Mouse (Mus musculus) liver, embryonic 11.5 days (tissue): Measurements from ENCODE around the gene Foxp2. TPM values are rescaled to one million over a fixed set of nuclear protein-coding genes. Genes with fewer than 3 reads are reported as not detected.

Experiments used
- ATAC-seq: fragments of 200-750 bp; cut with Nextera tagmentation; replicated peaks from 2 replicates; pipeline ENCODE4 v1.8.0; 2017; ENCODE audit warnings: moderate number of reproducible peaks, mild to moderate bottlenecking, moderate TSS enrichment, moderate library complexity; ENCODE audit not compliant: low FRiP score
- DNase-seq: peaks from one replicate; pipeline ENCODE4 v3.0.0-alpha.2; 2017; ENCODE audit warnings: low spot score
- H3K27ac ChIP-seq: fragments of 300-500 bp; sonication (generic); 2 replicates; pipeline ENCODE4 v1.5.1; 2014; ENCODE audit warnings: mild to moderate bottlenecking, low read depth, low read length, control low read depth
- H3K27me3 ChIP-seq: fragments of 300-500 bp; sonication (generic); replicated peaks from 2 replicates; pipeline ENCODE4 v1.6.1; 2014; ENCODE audit warnings: low read length, mixed read lengths; ENCODE audit not compliant: control insufficient read depth, insufficient read depth
- H3K36me3 ChIP-seq: fragments of 300-500 bp; sonication (generic); 2 replicates; pipeline ENCODE4 v1.6.1; 2014; ENCODE audit warnings: mild to moderate bottlenecking, low read length, moderate library complexity, mixed read lengths; ENCODE audit not compliant: control insufficient read depth, insufficient read depth
- H3K4me1 ChIP-seq: fragments of 300-500 bp; sonication (generic); replicated peaks from 2 replicates; pipeline ENCODE4 v1.6.1; 2014; ENCODE audit warnings: low read length, mixed read lengths; ENCODE audit not compliant: control insufficient read depth, insufficient read depth
- H3K4me2 ChIP-seq: fragments of 300-500 bp; sonication (generic); 2 replicates; pipeline ENCODE4 v1.6.1; 2014; ENCODE audit warnings: mild to moderate bottlenecking, control low read depth, moderate library complexity
- H3K4me3 ChIP-seq: fragments of 300-500 bp; sonication (generic); 2 replicates; pipeline ENCODE4 v1.5.1; 2014; ENCODE audit warnings: low read depth, low read length, control low read depth
- H3K9ac ChIP-seq: fragments of 300-500 bp; sonication (generic); 2 replicates; pipeline ENCODE4 v1.6.1; 2014; ENCODE audit warnings: low read depth, low read length, control low read depth
- H3K9me3 ChIP-seq: fragments of 300-500 bp; sonication (generic); 2 replicates; pipeline ENCODE4 v1.6.1; 2016; ENCODE audit warnings: low read length, inconsistent platforms, mixed read lengths; ENCODE audit not compliant: control insufficient read depth
- WGBS: fragments of 180-500 bp; shearing (Covaris S2); extraction: QIAGEN DNeasy Blood & Tissue Kit; methylation state at CpG from one replicate; pipeline ENCODE4 v1.1.7; 2014; 5-methylcytosine and 5-hydroxymethylcytosine counted together
- microRNA-seq: library from miRNA; unstranded; fragments of <30 nt; microRNA quantifications from one replicate; pipeline ENCODE4, GENCODE M21; 2017; ENCODE audit warnings: borderline number of aligned reads
- polyA plus RNA-seq: library from polyadenylated mRNA; unstranded; fragments of >200 nt; fragmentation: Nextera tagmentation; extraction: Ambion mirVana; gene quantifications from 2 replicates; pipeline ENCODE4 v1.2.1, GENCODE M21; 2014

Gene Foxp2
- polyA plus RNA-seq, 1 experiment from 2014 or later: 4.9 TPM

DNA sequence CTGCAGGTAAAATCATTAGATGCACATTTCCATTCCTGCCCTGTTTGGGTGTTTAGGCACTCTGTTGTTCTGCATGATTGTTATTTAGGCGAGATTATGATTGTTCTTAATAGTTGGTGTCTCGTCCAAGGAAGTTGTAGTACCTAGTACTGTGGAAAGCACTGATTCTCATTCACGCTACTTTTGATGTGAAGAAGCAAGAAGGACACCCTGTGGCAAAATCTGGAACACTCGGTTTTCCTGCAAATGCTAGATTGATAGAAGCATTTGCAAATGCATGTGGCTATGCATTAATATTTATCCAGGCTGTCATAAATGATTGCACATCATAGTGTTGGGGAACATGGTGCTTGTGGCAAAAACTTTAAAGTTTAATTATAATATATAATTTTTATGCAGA, 514.0 kb downstream of the Foxp2 start:
- Histone ChIP-seq H3K9me3 (no peaks in the 10 kb centered on the region), H3K36me3 (no peaks in the 10 kb centered on the region), H3K27ac (no peak overlapping the region), H3K4me3 (no peak overlapping the region), H3K4me2 (no peak overlapping the region), H3K27me3 (no peaks in the 10 kb centered on the region), H3K4me1 (peaks cover 7% of the 10 kb centered on the region), H3K9ac (no peak overlapping the region)
- WGBS: 65% methylated on average over 4 of the region's 4 CpGs
- DNase-seq (no peak), ATAC-seq (no peak)

GRCm38 (mm10) chr6:15459701-15460100, 558.6 kb downstream of the Foxp2 start:
- Histone ChIP-seq H3K9ac (no peak overlapping the region), H3K4me3 (no peak overlapping the region), H3K4me2 (no peak overlapping the region), H3K36me3 (no peaks in the 10 kb centered on the region), H3K27me3 (no peaks in the 10 kb centered on the region), H3K27ac (no peak overlapping the region), H3K9me3 (no peaks in the 10 kb centered on the region), H3K4me1 (no peaks in the 10 kb centered on the region)
- ATAC-seq (no peak), DNase-seq (no peak)
- WGBS: 78% methylated on average over 2 of the region's 2 CpGs

DNA sequence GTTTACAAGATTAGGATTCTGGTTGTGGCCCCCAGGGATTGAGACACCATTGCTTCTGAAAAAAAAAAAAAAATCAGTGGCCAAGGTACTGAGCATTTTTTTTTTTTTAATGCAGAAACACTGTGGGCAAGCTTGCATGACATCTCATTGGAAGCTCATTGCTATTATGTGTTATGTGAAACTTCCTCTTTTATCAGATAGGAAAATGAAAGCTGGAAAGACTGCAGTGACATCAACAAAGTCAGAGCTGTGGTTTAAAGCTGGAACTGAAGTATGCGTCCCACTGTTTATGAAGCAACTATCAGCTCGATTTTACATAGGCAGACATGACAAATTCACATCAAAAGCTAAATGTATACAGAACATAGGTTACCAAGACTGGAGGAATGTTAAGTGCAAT, 562.2 kb downstream of the Foxp2 start:
- Histone ChIP-seq H3K27ac (no peak overlapping the region), H3K4me1 (no peaks in the 10 kb centered on the region), H3K4me2 (no peak overlapping the region), H3K9ac (no peak overlapping the region), H3K36me3 (no peaks in the 10 kb centered on the region), H3K4me3 (no peak overlapping the region), H3K9me3 (no peaks in the 10 kb centered on the region), H3K27me3 (no peaks in the 10 kb centered on the region)
- DNase-seq (no peak), ATAC-seq (no peak)
- WGBS: 63% methylated on average over 2 of the region's 2 CpGs

GRCm38 (mm10) chr6:15465471-15465870, 564.3 kb downstream of the Foxp2 start:
- H3K4me3 ChIP-seq: no peak overlapping the region
- H3K9me3 ChIP-seq: no peaks in the 10 kb centered on the region
- no peaks in the 10 kb centered on the region for H3K4me1 ChIP-seq
- H3K27me3 ChIP-seq: no peaks in the 10 kb centered on the region
- no peaks in the 10 kb centered on the region for H3K36me3 ChIP-seq
- H3K9ac ChIP-seq: no peak overlapping the region
- 67% methylated on average over 3 of the region's 3 CpGs for whole genome bisulfite sequencing
- DNase-seq: no peak
- no peak overlapping the region for H3K27ac ChIP-seq
- no peak overlapping the region for H3K4me2 ChIP-seq
- no peak for ATAC-seq

GRCm38 (mm10) chr6:15466634-15467033, 565.5 kb downstream of the Foxp2 start:
- Histone ChIP-seq H3K27ac (no peak overlapping the region), H3K27me3 (no peaks in the 10 kb centered on the region), H3K4me3 (no peak overlapping the region), H3K36me3 (no peaks in the 10 kb centered on the region), H3K4me2 (no peak overlapping the region), H3K9me3 (no peaks in the 10 kb centered on the region), H3K4me1 (no peaks in the 10 kb centered on the region), H3K9ac (no peak overlapping the region)
- 49% methylated on average over 1 of the region's 1 CpGs for WGBS
- DNase-seq: no peak
- no peak; the same call in 1 of the 2 replicates for ATAC-seq

DNA sequence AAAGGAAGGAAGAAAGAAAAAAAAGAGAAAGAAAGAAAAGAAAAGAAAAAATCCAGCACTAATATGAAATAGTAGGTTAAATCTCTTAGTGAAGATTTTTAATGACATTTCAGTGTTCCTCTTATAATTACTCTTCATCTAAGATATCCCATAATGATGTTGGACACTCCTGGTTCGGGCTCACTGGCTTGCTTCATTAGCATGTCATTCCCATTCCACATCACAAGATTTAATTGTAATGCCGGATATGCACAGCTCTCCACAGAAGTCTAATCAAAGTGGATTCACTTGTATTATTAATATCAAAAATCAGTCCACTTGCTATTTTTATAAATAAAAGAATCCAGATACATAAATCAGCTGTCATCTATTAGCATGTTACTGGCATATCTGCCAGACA, 585.8 kb downstream of the Foxp2 start:
- no peak for DNase-seq
- H3K4me1 ChIP-seq: no peaks in the 10 kb centered on the region
- H3K4me3 ChIP-seq: no peak overlapping the region
- 80% methylated on average over 2 of the region's 2 CpGs for WGBS
- H3K4me2 ChIP-seq: no peak overlapping the region
- H3K27me3 ChIP-seq: no peaks in the 10 kb centered on the region
- H3K9me3 ChIP-seq: no peaks in the 10 kb centered on the region
- no peak for ATAC-seq
- H3K27ac ChIP-seq: no peak overlapping the region
- no peak overlapping the region for H3K9ac ChIP-seq
- no peaks in the 10 kb centered on the region for H3K36me3 ChIP-seq

Small RNA genes lying within 50 kb of the gene (microRNA-seq; reads per million reads assigned to microRNA genes)
- not detected for gene Gm25470

Other genes starting within 250 kb of the Foxp2 start
- 0.03 and 0.04 TPM in 2 replicates for gene Ppp1r3a, start 146.1 kb upstream of the Foxp2 start, polyA plus RNA-seq